Mouse (Mus musculus) kidney, embryonic 15.5 days (tissue): Measurements from ENCODE around the gene Pros1. TPM values are rescaled to one million over a fixed set of nuclear protein-coding genes. Genes with fewer than 3 reads are reported as not detected.
A peak's percentile ranks its signal among the peaks of the same experiment; 100 is the strongest.

ENCODE experiments used
- ATAC-seq: fragments of 200-750 bp; cut with Nextera tagmentation; replicated peaks from 2 replicates; pipeline ENCODE4 v1.8.0; 2017; ENCODE audit warnings: moderate TSS enrichment; ENCODE audit not compliant: low FRiP score
- H3K27ac ChIP-seq: fragments of 300-500 bp; sonication (generic); 2 replicates; pipeline ENCODE4 v1.5.1; 2015; ENCODE audit warnings: mild to moderate bottlenecking, inconsistent platforms
- H3K27me3 ChIP-seq: fragments of 300-500 bp; sonication (generic); 2 replicates; pipeline ENCODE4 v1.6.1; 2015; ENCODE audit warnings: inconsistent platforms
- H3K36me3 ChIP-seq: fragments of 300-500 bp; sonication (generic); 2 replicates; pipeline ENCODE4 v1.6.1; 2015; ENCODE audit warnings: inconsistent platforms
- H3K4me1 ChIP-seq: fragments of 300-500 bp; sonication (generic); 2 replicates; pipeline ENCODE4 v1.6.1; 2015; ENCODE audit warnings: inconsistent platforms
- H3K4me2 ChIP-seq: fragments of 300-500 bp; sonication (generic); 2 replicates; pipeline ENCODE4 v1.6.1; 2015; ENCODE audit warnings: moderate library complexity, mild to moderate bottlenecking, inconsistent platforms
- H3K4me3 ChIP-seq: fragments of 300-500 bp; sonication (generic); replicated peaks from 2 replicates; pipeline ENCODE4 v1.5.1; 2015; ENCODE audit warnings: mild to moderate bottlenecking, inconsistent platforms
- H3K9ac ChIP-seq: fragments of 300-500 bp; sonication (generic); 2 replicates; pipeline ENCODE4 v1.6.1; 2015; ENCODE audit warnings: mild to moderate bottlenecking, inconsistent platforms
- H3K9me3 ChIP-seq: fragments of 300-500 bp; sonication (generic); replicated peaks from 2 replicates; pipeline ENCODE4 v1.6.1; 2016; ENCODE audit warnings: inconsistent platforms
- WGBS: fragments of 180-500 bp; shearing (Covaris S2); methylation state at CpG from one replicate; pipeline ENCODE4 v1.1.7; 2015; ENCODE audit warnings: mixed read lengths; 5-methylcytosine and 5-hydroxymethylcytosine counted together
- polyA plus RNA-seq: library from polyadenylated mRNA; unstranded; fragments of >200 nt; fragmentation: Nextera tagmentation; extraction: Ambion mirVana; gene quantifications from 2 replicates; pipeline ENCODE4 v1.2.1, GENCODE M21; 2015

Gene Pros1
- polyA plus RNA-seq, 1 experiment from 2014 or later: 32.4 TPM

GRCm38 (mm10) chr16:62874065-62874464 is 20.0 kb downstream of the Pros1 start:
- Histone ChIP-seq H3K4me1 (peaks cover 16% of the 10 kb centered on the region), H3K4me3 (no peak overlapping the region), H3K9me3 (no peaks in the 10 kb centered on the region), H3K27ac (no peak overlapping the region), H3K4me2 (no peak overlapping the region), H3K27me3 (no peaks in the 10 kb centered on the region), H3K36me3 (no peaks in the 10 kb centered on the region), H3K9ac (no peak overlapping the region)
- 39% methylated on average over 6 of the region's 6 CpGs for WGBS
- no peak for ATAC-seq

- Histone ChIP-seq H3K27me3 (no peaks in the 10 kb centered on the region), H3K4me2 (no peak overlapping the region), H3K4me3 (no peak overlapping the region), H3K9me3 (no peaks in the 10 kb centered on the region), H3K9ac (no peak overlapping the region), H3K36me3 (no peaks in the 10 kb centered on the region), H3K4me1 (no peaks in the 10 kb centered on the region), H3K27ac (no peak overlapping the region)
- WGBS: 89% methylated on average over 3 of the region's 3 CpGs
- no peak for ATAC-seq
Measured at GRCm38 (mm10) chr16:62895824-62896223, 41.7 kb downstream of the Pros1 start.

- no peak overlapping the region for H3K4me2 ChIP-seq
- 82% methylated on average over 1 of the region's 1 CpGs for WGBS
- no peak overlapping the region for H3K4me3 ChIP-seq
- H3K36me3 ChIP-seq: no peaks in the 10 kb centered on the region
- no peaks in the 10 kb centered on the region for H3K9me3 ChIP-seq
- H3K27ac ChIP-seq: no peak overlapping the region
- H3K9ac ChIP-seq: no peak overlapping the region
- ATAC-seq: no peak
- H3K4me1 ChIP-seq: no peaks in the 10 kb centered on the region
- no peaks in the 10 kb centered on the region for H3K27me3 ChIP-seq
Measured at GRCm38 (mm10) chr16:62911364-62911763, 57.3 kb downstream of the Pros1 start.

- no peak overlapping the region for H3K27ac ChIP-seq
- H3K4me1 ChIP-seq: no peaks in the 10 kb centered on the region
- no peak overlapping the region for H3K4me2 ChIP-seq
- WGBS: 70% methylated on average over 2 of the region's 2 CpGs
- no peaks in the 10 kb centered on the region for H3K9me3 ChIP-seq
- H3K36me3 ChIP-seq: no peaks in the 10 kb centered on the region
- H3K4me3 ChIP-seq: no peak overlapping the region
- H3K9ac ChIP-seq: no peak overlapping the region
- no peaks in the 10 kb centered on the region for H3K27me3 ChIP-seq
- ATAC-seq: no peak
Measured at GRCm38 (mm10) chr16:62912246-62912645, 58.1 kb downstream of the Pros1 start.

- no peak overlapping the region for H3K4me3 ChIP-seq
- ATAC-seq: no peak
- no peaks in the 10 kb centered on the region for H3K36me3 ChIP-seq
- H3K4me2 ChIP-seq: no peak overlapping the region
- no peaks in the 10 kb centered on the region for H3K27me3 ChIP-seq
- H3K9me3 ChIP-seq: no peaks in the 10 kb centered on the region
- no peak overlapping the region for H3K9ac ChIP-seq
- H3K4me1 ChIP-seq: no peaks in the 10 kb centered on the region
- WGBS: 80% methylated on average over 5 of the region's 5 CpGs
- no peak overlapping the region for H3K27ac ChIP-seq
Measured at GRCm38 (mm10) chr16:62915530-62915929, 61.4 kb downstream of the Pros1 start.

- Histone ChIP-seq H3K36me3 (no peaks in the 10 kb centered on the region), H3K27me3 (no peaks in the 10 kb centered on the region), H3K27ac (no peak overlapping the region), H3K4me3 (no peak overlapping the region), H3K9me3 (no peaks in the 10 kb centered on the region), H3K9ac (no peak overlapping the region), H3K4me1 (0 out of 2 replicates have a peak, but pooled peaks cover 5% of the 10 kb centered on the region), H3K4me2 (no peak overlapping the region)
- WGBS: 23% methylated on average over 8 of the region's 8 CpGs
- 0 out of 2 replicates have a peak, but pooled peaks have one; percentile 33 for ATAC-seq
Measured at GRCm38 (mm10) chr16:62922245-62922644, 68.1 kb downstream of the Pros1 start.

GRCm38 (mm10) chr16:62931341-62931740 is 77.2 kb downstream of the Pros1 start:
- no peak overlapping the region for H3K4me3 ChIP-seq
- no peak overlapping the region for H3K9ac ChIP-seq
- no peak overlapping the region for H3K4me2 ChIP-seq
- H3K27ac ChIP-seq: no peak overlapping the region
- H3K9me3 ChIP-seq: no peaks in the 10 kb centered on the region
- 89% methylated on average over 6 of the region's 6 CpGs for WGBS
- H3K4me1 ChIP-seq: no peaks in the 10 kb centered on the region
- no peaks in the 10 kb centered on the region; the same call in 1 of the 2 replicates for H3K36me3 ChIP-seq
- no peak for ATAC-seq
- no peaks in the 10 kb centered on the region for H3K27me3 ChIP-seq

GRCm38 (mm10) chr16:62936316-62936715 is 82.2 kb downstream of the Pros1 start:
- Histone ChIP-seq H3K27ac (no peak overlapping the region), H3K4me2 (no peak overlapping the region), H3K36me3 (no peaks in the 10 kb centered on the region), H3K27me3 (no peaks in the 10 kb centered on the region), H3K9me3 (no peaks in the 10 kb centered on the region), H3K4me1 (no peaks in the 10 kb centered on the region), H3K4me3 (no peak overlapping the region), H3K9ac (no peak overlapping the region)
- 57% methylated on average over 11 of the region's 11 CpGs for WGBS
- ATAC-seq: no peak

- H3K4me1 ChIP-seq: 0 out of 2 replicates have a peak, but pooled peaks cover 6% of the 10 kb centered on the region
- H3K9ac ChIP-seq: no peak overlapping the region
- H3K4me2 ChIP-seq: peak overlapping the region; percentile 49
- no peak overlapping the region for H3K27ac ChIP-seq
- ATAC-seq: peak; percentile 81
- WGBS: 20% methylated on average over 16 of the region's 16 CpGs
- no peaks in the 10 kb centered on the region for H3K9me3 ChIP-seq
- H3K27me3 ChIP-seq: no peaks in the 10 kb centered on the region
- peak overlapping the region; percentile 14; the same call in 1 of the 2 replicates for H3K4me3 ChIP-seq
- no peaks in the 10 kb centered on the region for H3K36me3 ChIP-seq
Measured at GRCm38 (mm10) chr16:62940388-62941003, 86.4 kb downstream of the Pros1 start.

- Histone ChIP-seq H3K4me2 (no peak overlapping the region), H3K27ac (no peak overlapping the region), H3K4me1 (0 out of 2 replicates have a peak, but pooled peaks cover 6% of the 10 kb centered on the region), H3K4me3 (no peak overlapping the region), H3K36me3 (no peaks in the 10 kb centered on the region), H3K9ac (no peak overlapping the region), H3K27me3 (no peaks in the 10 kb centered on the region), H3K9me3 (no peaks in the 10 kb centered on the region)
- 79% methylated on average over 10 of the region's 10 CpGs for WGBS
- ATAC-seq: no peak
Measured at GRCm38 (mm10) chr16:62941763-62942162, 87.7 kb downstream of the Pros1 start.

- 33% methylated on average over 16 of the region's 16 CpGs for WGBS
- H3K4me2 ChIP-seq: 0 out of 2 replicates have a peak overlapping the region, but pooled peaks have one; percentile 21
- no peak overlapping the region for H3K27ac ChIP-seq
- H3K4me3 ChIP-seq: no peak overlapping the region
- H3K27me3 ChIP-seq: no peaks in the 10 kb centered on the region
- 0 out of 2 replicates have a peak, but pooled peaks cover 6% of the 10 kb centered on the region for H3K4me1 ChIP-seq
- no peak for ATAC-seq
- H3K9ac ChIP-seq: no peak overlapping the region
- H3K36me3 ChIP-seq: no peaks in the 10 kb centered on the region
- H3K9me3 ChIP-seq: no peaks in the 10 kb centered on the region
Measured at GRCm38 (mm10) chr16:62942418-62943410, 88.6 kb downstream of the Pros1 start.

GRCm38 (mm10) chr16:62958485-62958884 is 104.4 kb downstream of the Pros1 start:
- H3K9ac ChIP-seq: no peak overlapping the region
- H3K4me1 ChIP-seq: no peaks in the 10 kb centered on the region
- no peaks in the 10 kb centered on the region for H3K36me3 ChIP-seq
- H3K27ac ChIP-seq: no peak overlapping the region
- no peak overlapping the region for H3K4me2 ChIP-seq
- 76% methylated on average over 4 of the region's 4 CpGs for WGBS
- no peaks in the 10 kb centered on the region for H3K27me3 ChIP-seq
- H3K9me3 ChIP-seq: no peaks in the 10 kb centered on the region
- no peak overlapping the region for H3K4me3 ChIP-seq
- no peak for ATAC-seq
